Mouse (Mus musculus): Measurements from ENCODE around the gene Krtap24-1.

Gene Krtap24-1

DNA sequence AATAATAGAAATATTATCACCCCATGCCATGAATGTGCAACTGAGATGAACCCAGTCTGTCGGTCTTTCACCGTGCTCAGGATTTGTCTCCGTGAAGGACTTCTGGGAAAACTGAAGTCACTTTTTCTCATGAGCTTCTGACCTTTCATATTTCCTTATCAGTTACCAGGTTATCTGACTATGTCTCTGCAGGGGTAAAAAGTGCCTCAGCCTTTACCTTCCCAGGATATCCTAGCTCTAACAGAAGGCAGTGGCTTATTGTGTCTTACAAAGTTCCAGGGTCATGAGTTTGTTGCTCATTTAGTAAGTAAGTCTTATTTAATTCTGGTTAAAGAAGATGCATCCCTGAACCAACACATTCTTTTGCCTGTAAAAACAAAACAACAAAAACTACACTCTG, 42.3 kb downstream of the Krtap24-1 start:
- ChIA-PET POLR2A (no interaction called here), CTCF (no interaction called here)

DNA sequence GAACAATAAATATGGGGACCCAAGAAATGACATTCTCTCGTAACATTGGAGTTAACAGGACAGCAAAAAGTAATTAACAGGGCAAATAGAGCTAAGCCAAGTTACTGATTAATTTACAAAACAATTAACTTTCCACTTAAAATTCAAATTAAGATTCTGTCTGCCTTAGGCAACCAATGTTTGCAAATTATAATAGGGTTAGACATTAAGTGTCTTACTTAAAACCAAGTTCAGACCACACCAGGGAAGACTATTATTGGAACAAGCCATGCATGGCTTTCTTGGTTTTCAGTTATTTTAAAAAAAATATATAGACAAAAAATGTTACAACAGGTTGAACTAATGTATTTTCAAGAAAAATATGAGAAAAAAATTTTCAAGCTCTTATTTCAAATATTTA, 43.0 kb downstream of the Krtap24-1 start:
- ChIA-PET CTCF (no interaction called here), POLR2A (no interaction called here)

DNA sequence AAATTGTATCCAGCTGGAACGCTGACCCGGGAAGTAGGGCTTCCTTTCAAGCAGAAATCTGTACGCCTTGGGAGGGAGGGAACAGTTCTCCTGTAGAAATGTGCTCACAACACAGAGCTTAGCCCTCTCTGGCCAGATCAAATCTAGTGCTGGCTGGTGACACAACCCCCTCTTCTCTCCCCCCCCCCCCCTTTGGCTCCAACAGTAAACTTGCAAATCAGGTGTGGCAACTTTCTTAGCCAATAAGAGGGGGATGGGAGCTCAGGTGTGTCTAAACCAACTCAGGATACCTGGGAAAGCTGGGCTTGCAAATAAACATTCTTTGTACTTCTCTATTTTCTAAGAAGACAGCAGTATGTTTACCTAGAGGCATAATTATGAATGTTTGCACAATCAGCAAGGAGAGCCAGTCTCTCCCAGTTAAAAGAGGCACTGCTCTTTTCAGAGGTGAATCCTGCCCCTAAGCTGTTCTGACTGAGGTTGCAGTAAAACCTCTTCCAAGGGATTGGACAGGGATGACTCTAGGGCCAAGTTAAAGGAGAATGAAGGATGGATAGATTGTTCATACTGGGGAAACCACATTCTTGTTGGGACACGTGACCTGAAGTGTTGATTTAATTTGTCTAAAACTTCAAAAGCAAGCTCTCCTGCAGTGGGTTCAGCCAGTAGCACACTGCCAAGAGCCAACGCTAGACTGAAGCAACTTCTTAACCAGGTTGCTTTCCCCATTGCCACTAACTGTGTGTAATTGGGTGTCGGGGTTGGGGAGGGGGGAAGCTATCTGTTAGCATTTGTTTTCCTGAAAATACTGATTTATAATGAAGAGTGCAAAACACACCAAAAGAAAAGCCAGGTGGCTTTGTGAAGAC, 48.8 kb downstream of the Krtap24-1 start, which contains the start of gene Cldn8:
Cldn8 (minus strand) TSS at position 139 of the 869 bp plus-strand sequence.
- POLR2A ChIA-PET = interaction anchor here in 1 of 4 experiments (1.0 kb wide), 1 partner anchor 64 kb away, joined by 3 read pairs; no protein-coding TSS in a partner anchor
- CTCF ChIA-PET = interaction anchor here in 1 of 4 experiments (0.7 kb wide), 1 partner anchor 443 kb away, joined by 4 read pairs; no protein-coding TSS in a partner anchor

DNA sequence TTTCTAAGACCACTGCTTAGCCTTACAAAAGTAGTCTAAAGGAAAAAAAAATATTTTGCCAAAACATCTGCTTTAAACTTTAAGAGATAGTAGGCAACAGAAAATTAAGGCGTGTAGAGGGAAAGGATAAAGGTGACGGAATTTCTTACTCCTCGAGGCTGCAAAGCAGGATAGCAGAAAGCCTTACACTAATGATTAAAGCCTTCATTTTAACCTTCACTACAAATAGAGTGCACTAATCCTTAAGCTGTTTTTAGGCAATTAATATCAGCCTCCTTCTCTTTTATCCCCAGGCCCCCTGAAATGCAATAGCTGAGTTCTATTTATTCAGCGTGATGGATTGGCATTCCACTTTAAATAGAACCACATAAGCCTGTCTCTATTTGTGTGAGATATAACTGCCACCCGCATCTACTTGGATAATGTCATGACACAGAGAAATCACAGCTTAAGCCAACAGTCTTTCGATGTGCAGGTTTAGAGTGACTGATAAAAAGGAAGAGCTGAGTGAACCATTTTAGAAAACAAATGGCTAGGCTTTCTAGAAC, 50.4 kb downstream of the Krtap24-1 start:
- POLR2A ChIA-PET = no interaction called here
- CTCF ChIA-PET = no interaction called here
